Mouse (Mus musculus) spleen, postnatal 14 days (tissue): ENCODE measurements around the gene Anapc2.

Experiments used
- DNase-seq, 2 experiments: peaks; one replicate each; pipeline ENCODE4 v3.0.0; 2021 to 2022; ENCODE audit warnings: low spot score in 2 of 2

The Anapc2 gene

GRCm38 (mm10) chr2:25303931-25304656, 31.8 kb downstream of the Anapc2 start:
- DNase-seq: no peak

DNA sequence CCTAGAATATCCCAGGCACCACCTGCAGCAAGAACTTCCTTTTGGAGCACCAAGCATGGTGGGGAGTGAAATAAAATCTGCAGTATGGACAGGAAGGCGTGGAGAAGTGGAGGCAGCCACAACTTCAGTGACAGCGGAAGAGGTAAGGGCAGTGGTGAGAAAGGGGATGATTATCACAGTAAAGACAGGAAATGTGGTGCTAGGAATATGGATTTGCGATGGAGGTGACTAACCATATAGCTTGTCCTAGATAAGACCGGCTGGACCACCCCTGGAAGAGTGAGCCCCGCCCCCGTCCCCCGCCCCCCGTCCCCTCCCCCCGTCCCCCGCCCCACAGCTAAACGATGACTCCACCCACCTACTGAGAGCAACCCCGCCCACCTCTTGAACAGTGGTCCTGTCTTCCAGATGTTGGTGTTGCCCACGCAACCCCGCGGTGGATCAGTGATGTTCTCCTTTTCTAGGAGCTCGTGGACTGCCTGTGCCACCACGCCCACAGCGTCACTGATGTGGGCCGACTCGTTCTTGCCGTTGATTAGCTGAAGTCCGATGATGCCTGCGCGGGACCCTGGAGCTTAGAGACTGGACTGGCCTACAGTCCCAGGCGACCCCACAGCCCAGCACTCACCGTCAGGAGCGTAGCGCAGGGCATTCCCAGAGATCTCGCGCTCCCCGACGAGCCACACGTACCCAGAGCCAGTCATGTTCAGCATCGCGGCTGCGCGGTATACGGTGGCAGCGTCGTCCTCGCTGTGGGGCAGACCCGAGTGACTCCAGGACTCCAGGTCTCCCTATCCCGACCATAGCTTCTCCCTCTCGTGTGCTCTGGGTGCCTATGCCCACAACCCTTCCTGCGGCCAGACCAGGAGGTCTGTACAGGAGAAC, 32.6 kb downstream of the Anapc2 start:
- DNase-seq: no peak

DNA sequence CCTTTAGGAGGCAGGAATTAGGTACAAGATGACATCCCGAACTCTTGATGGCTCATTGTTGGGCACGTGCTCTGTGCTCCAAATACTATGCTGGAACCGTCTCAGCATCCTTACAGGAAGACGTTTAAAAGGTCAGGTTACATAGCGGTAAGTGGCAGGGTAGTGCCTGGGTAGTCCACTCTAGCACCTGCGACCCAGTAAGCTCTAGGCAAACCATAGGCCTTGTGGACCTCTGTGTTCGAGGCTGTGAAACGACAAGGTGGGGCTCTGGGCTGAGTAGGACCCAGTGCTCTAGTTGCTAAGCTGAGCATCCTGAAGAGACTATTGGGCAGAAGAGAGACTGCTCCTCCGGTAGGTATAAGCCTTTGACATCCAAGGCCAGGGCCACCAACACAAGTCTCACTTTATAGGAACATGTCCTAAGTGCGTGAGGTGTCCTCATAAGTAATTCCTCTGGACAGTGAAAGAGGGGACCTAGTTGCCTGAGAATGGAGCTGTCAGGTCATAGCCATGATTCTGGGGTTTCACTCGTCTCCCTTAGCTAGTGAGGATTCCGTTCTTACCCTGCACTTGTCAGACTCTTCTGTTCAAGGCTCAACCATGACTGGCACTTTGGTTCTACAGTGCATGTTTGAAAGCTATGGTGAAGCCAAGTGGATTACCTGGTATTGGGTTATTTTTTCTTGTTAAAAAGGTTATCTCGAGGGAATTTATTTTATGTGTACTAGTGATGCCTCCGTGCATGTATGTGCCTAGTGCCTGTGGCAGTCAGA, 33.5 kb downstream of the Anapc2 start:
- no peak for DNase-seq

DNA sequence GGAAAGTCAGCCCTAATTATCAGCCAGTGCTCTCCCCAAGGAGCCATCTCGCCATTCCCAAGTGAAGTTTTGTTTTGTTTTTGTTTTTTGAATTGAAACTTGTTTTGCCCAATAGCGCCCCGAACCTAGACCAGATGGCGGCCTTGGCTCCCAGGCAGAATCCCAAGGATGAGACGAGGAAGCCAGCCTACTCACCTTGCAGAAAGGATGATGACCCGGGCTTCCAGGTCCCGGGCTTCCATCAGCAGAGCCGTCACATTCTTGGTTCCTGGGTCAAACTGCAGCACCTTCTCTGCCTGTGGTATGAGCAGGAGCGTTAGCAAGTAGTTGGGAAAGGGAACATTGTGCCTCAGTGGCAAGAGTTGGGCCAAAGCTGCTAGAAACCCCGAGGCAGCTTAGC, 37.9 kb downstream of the Anapc2 start:
- DNase-seq: no peak

GRCm38 (mm10) chr2:25310969-25311368, 38.7 kb downstream of the Anapc2 start:
- no peak for DNase-seq

DNA sequence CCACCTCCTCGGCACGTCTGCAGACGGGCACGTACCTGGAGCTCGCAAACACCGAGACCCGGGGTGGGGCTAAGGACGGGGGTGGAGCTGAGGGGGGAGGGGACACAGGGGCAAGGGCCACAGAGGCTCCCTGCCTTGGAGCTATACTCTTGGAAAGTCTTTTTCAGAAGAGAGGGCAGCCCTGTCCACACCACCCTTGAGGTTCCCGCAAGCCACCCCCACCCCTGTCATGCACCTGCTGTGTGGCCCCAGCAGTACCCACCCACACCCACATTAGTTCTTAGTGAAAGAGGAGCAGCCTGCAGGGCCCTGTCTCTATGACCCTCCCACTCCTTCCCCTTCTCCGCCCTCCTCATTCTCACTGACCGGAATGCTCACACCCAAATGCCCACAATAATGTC, 39.2 kb downstream of the Anapc2 start:
- no peak for DNase-seq

DNA sequence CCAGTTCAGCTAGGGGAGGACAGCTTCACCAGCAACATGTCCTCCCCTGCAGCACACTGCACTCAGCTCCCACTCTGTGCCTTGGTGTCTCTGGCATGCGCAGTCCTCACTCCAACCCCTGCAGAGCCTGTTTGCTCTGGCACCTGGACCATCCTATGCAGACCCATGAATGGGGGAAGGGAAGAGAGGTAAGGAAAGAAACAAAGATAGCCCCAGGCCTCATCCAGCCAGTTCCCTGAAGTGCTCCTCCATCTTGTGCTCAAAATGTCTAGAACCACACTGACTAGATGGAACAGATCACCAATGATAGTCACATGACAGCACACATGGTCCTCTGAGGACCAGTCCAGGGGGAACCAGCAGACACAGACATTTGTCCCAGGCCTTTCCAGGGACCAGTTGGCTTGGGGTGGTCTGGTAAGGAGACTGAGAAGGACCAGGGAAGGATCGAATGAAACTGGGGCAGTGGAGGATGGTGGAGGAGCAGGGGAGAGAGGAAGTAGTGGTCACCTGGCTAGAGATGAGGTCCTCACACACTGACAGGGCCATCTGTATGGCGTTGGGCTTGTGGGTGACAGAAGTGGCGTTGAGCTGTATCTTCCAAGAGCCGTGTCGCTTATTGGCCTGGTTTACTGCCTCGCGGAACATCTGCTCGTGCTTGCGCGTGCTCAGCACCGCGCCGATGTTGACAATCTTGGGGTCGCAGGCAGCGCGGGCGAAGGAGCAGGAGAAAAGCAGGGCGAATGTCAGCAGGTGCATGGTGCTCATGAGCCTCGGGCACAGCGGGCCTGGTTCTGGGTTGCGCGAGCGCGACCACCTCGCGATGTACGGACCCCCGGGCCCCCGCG, 46.1 kb downstream of the Anapc2 start:
- no peak for DNase-seq

DNA sequence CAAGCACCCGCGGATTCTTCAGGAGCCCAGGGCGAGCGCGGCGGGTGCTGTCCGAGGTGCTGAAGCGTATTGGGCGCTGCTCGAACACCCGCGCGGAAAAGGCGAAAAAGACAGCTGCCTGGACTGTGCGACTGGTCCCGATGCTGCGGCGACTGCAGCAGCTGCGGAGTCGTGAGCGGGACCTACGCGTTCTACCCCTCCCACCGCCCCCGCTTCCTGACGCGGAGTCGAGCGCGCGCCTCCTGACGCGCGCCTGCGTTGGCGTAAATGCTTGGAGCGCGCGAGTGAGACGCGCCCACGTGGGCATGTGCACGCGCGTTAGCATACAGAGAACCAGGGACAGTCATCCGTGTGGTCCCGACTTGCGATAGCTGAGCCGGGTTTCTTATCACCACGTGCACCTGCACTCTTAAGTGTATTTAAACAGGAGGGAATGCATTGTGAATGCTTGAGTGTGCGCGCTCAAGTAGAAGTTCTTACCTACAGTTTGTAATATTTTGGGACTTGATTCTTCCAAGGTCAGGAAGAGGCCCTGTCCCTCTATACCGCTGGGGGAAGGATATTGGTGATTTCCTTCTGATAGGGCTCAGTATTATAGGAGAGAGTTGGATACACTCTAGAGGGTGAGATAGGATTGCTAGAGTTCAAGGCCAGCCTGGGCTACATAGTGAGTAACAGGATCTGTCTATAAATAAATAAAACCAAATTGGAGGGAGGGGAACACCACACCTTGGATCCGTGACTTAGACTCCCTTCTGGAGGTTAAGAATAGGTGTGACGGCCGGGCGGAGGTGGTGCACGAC, 46.9 kb downstream of the Anapc2 start, which contains the start of gene Grin1:
Gene Grin1 (minus strand): TSS at position 217 of the 803 bp plus-strand sequence.
- DNase-seq: peak in 1 of 2 experiments; percentile 56

- DNase-seq: no peak
These were observed 47.8 kb downstream of the Anapc2 start for GRCm38 (mm10) chr2:25320084-25320483.

GRCm38 (mm10) chr2:25326036-25326435, 53.8 kb downstream of the Anapc2 start:
- no peak for DNase-seq

- DNase-seq: no peak
These were observed 56.2 kb downstream of the Anapc2 start for GRCm38 (mm10) chr2:25328440-25328839.

DNA sequence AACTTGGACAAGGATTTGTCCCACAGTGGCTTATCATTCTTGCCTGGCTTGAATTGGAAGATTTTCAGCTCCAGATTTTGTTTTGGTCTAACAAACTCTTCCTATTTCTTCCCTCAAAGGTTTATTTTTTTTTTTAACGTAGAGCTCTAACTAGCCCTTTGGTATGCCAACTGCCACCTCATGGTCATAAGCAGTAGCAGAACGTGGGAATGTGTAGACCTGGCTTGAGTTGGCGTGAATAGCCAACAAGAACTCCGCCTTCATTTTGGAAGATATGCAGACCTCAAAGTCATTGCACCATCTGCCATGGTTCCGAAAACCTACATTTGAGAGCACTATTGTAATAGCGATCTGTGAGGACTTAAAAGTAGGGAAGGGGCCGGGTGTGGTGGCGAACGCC, 59.2 kb downstream of the Anapc2 start:
- no peak for DNase-seq

GRCm38 (mm10) chr2:25332286-25333160, 60.2 kb downstream of the Anapc2 start, which contains the start of gene Man1b1:
TSS of gene Man1b1 (plus strand) at chr2:25332338.
- DNase-seq: peak; percentile 99

DNA sequence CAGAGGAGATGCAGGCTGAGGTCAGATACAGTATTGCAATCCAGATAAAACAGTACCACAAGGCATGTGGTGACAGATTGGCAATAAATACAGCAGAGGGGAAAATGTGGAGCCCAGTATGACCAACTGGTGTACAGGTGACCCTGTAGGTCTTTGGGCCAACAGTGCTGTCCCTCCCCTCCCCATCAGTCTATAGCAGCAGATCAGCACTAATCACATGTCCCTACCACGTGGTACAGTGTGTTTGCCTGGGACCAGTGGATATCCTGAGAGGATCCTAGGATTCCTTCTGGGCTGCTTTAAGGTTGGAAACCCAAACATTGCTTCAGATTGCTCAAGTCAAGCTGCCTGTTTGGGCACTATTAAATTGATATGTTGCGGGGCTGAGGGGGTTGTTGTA, 61.3 kb downstream of the Anapc2 start:
- DNase-seq: no peak
